Mouse (Mus musculus) liver (tissue): ENCODE measurements around the gene Dazap1.
A peak's percentile ranks its signal among the peaks of the same experiment; 100 is the strongest.
"Not testable (repeated sequence)": the region's sequence is repeated elsewhere in the genome, so short reads cannot be mapped to it uniquely, and the experiment has no call there.

Source experiments
- DNase-seq: peaks from one replicate; pipeline ENCODE4 v3.0.0-alpha.2; 2020; ENCODE audit warnings: mixed read lengths

Gene Dazap1

DNA sequence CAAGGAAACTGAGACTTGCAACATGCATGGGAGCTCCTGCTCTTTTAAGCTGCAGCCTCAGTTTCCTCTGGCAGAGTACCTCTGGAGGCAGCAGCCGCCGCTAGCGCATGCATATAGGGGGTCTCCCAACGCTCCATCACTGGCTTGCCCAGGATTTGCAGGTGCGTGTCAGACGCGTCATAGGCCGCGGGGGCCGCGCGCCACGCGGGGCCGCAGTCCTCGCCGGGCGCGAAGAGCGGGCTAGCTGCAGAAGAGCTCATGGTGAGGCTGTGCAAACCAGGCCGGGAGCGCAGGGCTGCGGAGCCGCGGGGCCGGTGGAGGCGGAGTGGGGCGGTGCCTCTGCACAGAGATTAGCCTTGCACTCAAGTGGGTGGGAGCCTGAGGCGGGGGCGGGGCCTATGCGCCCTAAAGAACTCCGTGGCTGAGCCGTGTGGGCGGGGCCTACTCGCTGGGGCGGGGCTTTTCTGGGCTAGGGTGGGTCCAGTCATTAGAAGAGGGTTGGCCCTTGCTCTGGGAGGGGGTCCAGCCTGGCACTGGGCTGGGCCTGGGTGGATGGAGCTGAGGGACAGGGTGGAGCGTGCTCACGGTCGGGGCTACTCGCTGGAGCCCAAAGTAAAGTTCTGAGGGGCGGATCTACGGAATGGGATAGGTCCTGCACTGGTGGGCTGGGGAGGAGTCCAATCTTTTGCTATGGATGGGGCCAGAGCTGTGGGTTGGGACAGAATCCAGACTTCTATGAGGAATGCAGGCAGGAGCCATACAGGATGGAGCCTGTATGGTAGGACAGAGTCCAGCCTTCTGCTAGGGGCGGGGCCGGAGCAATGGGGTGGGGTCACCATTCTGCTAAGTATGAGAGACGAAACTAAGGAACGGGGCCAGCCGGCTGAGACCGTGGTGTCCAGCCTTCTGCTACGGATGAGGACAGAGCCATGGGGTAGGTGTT, at the start of gene Dazap1, which contains the start of gene Gamt:
Gene Dazap1 (plus strand): TSS at position 845 of the 943 bp plus-strand sequence.
Gene Gamt (minus strand): TSS at position 371 of the 943 bp plus-strand sequence.
- peak; percentile 100 for DNase-seq

DNA sequence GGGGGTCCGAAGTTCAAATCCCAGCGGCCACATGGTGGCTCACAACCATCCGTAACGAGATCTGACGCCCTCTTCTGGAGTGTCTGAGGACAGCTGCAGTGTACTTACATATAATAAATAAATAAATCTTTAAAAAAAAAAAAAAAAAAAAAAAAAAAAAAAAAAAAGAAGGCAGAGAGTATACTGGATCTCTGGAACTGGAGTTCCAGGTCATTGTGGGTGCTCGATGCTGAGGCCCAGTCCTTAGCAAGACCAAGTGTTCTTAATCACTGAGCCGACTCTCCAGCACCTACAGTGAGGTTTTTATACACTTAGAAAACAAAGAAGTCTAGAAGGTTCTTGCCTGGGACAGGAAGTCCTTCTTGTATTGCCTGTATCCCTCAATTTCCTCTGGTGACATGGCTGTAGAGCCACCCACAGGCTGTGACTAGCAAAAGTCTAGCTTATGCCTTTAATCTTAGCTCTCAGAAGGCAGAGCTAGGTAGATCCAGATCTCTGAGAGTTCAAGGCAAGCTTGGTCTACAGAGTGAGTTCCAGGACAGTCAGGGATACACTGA, 49.7 kb upstream of the Dazap1 start:
- DNase-seq = not testable (repeated sequence)

DNA sequence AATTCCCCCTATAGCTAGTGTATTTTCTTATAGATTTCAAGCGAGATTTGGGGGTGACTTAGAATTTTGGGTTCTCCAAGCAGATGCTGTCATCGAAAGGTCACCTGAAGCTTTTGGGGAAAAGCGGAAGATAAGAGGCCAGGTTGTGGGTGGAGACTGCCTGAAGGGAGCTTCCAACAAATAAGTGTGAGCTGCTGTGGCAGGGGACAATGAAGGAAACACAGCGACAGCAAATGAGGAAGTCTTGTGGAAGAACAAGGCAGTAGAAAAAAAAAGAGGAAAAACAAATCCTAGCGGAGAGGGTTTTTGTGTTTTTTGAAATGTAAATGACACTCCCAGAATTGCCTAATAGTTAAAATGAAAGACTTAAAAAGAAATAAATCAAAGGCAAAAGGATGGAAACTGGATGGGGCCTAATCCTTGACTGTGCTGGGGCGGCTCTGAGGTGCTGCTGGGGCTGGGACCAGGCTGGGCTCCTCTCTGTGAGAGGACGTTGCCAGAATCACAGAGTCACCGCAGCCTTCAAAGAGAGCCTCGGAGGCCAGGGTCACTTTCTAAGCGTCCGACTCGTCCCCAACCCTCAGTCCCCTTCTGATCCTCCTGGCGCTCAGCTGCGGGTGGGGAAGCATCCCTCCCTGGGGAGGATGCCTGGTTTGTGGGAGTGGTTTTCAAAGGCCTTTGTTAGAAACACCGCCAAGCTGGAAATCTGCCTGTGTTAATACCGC, 46.1 kb upstream of the Dazap1 start:
- no peak for DNase-seq

DNA sequence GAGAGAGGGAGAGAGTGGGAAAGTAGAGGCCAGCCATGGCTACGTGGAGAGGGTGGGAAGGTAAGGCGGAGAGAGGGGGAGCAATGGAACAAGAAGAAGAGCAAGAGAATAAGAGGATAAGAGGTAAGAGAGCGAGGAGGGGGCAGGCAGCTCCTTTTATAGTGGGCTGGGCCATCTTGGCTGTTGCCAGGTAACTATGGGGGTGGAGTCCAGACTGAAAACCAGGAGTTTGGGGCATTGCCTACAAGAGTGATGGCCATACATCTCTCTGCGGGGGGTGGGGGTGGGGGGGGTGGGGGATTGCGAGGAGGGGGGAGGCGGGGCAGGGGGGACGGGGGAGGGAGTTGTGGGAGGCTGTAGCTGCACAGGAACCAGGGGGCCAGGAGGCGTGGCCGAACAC, 40.6 kb upstream of the Dazap1 start:
- DNase-seq = no peak

DNA sequence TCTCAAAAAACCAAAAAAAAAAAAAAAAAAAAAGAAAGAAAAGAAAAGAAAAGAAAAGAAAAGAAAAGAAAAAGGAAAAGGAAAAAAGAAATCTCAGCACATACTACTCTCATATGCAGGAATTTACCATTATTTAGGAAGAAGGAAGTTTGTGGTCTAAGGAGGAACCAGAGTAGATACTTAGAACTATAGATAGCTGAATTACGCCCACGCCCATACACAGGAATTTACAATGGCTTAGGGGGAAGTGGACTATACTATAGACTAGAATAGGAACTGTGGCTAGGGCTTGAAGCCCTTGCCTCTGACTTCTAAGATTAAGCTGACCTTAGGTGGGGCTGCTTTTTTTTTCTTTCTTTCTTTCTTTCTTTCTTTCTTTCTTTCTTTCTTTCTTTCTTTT, 38.1 kb upstream of the Dazap1 start:
- not testable (repeated sequence) for DNase-seq

DNA sequence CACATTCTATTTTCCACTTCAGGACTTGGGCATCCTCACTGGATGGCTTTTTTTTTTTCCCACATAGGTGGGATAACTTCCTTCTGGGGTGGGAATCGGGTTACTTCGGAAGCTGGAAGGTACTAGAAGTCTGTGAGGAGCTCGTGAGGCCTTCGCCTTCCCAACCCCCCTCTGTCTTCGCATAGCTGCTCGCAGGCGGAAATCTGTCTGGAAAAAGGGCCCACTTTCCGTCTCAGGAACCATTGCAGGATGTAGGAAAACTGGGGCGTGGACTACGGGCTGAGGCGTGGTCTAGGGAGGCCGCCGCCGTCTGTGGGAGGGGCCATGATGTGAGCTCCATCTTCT, 35.2 kb upstream of the Dazap1 start:
- no peak for DNase-seq

DNA sequence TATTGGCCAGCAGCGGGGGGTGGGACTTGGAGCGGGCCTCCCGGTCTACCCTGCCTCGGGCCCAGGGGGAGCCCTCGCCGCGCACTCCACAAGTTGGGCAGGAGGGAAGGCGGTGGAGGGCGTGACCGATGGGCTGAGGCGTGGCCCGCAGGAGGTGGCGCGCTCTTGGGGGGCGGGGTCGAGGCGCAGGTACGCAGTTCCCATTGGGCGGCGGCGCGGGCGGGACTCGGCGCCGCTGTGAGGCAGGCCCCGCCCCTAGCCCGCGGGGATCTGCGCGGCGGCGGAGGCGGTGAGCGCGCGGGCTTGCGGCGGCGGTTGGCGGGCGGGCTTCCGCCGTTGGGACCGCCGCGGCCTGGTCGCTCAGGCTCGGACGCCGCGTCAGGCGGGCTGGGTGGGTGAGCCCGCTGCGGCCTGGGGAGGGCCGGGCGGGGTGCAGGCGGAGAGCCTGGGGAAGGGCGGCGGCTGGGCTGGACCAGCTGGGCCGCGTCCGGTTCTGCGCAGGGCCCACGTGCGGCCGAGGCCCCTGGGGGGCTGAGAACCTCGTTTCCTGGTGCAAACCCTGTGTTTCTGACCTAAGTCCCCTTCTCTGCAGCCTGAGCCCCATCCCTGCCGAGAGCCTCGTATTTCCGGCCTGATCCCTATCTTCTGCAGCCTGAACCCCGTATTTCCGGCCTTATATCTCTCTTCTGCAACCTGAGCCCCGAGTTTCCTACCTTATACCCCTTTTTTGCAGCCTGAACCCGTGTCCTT, 34.7 kb upstream of the Dazap1 start, which contains the start of gene Mum1:
Gene Mum1 (plus strand): TSS at position 19 of the 750 bp plus-strand sequence.
- peak; percentile 99 for DNase-seq

DNA sequence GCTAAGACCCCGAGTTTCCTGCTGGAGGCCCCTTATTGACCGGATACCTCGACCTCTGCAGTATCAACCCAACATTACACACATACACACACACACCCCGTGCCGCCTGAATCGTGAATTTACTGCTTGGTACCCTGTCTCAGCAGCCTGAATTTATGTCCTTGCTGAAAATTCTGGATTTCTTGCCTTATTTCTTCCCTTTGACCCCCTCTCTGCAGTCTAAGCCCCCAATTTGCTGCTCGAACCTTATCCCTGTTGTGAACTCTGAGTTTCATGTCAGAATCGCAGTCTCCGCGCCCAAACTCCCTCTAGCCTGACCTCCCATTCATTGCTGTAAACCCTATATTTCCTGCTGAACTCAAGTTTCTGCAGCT, 34.1 kb upstream of the Dazap1 start:
- no peak for DNase-seq

DNA sequence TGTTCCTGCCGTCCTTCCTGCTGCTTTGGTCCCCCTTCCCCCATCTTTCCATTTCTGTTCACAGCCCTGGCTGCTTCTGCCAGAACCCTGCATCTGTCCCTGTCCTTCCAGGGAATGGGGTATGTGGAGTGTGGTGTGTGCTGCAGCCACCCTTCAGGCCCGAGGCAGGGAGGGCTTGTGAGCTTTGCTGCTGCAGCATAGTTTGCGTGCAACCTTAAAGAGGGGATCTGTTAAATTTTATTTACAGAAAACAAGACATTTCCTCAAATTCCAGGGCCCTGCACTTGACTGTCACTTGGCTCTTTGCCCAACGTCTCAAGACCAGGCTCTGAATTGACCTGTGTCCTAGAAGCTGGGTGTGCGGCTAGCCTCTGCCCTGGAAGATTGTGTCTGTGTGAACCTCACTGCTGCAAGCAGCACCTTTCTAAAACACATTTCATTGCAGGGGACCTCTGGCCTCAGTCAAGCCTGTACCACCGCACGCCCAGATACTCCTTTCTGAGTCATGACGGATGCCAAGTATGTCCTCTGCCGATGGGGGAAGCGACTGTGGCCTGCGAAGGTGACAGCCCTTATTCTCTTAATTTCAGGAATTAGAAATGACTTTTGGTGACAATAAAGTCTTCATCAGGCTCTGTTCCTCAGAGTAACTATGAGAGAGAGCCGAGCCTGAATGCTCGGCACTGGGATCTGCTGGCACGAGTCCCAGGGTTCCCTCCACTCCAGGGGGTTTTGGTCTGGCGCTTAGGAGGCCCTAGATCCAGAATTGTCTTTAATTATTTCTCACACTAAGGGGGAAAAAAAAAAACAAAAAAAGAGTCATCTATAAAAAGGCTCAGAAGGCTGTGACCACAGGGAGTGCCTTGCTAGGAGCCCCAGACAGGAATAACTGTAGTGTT, 33.2 kb upstream of the Dazap1 start:
- DNase-seq = no peak

DNA sequence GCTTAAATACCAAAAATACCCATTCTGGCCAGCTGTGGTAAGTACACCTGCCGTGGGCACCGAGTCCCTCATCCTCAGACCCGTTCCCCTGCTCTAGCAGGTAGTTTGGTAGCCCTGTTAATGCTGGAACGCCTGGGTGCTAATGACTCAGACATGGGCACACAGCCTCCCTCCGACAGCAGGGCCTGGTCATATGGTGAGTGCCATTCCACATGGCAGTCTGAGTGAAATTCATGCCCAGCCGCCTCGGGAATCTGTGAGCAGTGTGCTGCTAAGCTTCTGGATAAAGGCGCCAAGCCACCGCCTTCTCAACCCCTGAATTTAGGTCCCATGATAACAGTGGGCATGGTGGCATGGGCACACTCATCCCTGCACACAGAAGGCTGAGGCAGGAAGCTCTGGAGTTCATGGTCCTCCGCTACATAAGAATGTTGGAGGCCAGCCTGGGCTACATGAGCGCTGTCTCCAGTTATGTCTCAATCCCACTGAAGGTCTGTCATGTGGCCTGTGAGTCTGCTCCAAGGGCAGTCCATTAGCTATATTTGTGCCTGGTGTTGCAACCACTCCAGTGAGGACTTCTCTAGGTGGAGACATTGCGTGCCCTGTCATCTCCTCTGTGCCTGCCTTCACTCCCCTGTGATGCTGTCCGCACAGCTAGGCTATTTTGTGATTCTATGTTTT, 25.0 kb upstream of the Dazap1 start:
- no peak for DNase-seq

DNA sequence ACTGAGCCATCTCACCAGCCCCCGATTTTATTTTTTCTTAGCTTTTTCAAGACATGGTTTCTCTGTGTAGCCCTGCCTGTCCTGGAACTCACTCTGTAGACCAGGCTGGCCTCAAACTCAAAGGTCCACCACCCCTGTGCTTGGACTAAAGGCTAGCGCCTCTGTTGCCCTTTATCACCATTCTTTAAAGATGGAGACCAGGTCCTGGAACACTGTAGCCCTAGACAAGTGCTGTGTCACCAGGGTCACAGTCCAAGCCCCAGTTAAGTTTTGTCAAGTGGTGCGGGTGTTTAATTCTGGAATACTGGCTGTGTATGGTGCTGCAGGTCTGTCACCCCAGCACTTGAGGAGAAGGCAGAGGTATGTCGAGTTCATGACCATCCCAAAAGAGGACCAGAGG, 24.3 kb upstream of the Dazap1 start:
- DNase-seq = no peak

DNA sequence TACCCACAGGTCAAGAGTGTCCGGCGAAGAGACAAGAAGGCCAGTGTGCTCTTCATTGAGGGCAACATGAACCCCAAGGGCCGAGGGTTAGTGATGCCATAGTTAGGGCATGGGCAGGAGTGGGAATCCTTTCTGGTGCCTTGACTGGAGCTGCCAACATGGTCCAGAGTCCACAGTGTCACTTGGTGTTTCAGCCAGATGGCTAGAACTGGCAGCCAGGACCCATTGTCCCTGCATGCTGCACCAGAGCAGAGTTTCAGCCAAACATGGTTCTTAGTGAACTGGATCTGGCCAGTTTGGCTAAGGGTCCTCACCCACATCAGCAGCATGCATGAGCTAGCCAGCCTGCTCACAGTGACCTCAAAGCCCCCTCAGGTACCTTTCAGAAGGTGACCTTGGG, 23.0 kb upstream of the Dazap1 start:
- DNase-seq = no peak

DNA sequence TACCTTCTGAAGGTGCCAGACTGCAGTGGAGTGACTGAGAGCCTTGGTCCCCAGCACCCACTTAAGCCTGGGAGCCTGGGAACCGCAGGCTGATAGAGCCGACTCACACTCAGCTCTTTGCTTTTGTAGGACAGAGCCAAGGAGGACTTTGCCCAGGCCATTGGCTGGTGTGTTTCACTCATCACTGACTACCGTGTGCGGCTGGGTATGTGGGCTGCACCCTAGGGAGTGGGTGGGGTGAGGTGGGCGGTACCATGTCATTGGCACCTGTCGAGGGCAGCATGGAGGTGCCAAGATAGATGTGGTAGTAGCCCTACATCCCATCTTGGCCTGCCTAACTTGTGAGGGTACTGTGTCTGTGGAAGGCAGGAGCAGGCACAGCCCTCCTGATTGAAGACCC, 21.5 kb upstream of the Dazap1 start:
- DNase-seq = no peak

DNA sequence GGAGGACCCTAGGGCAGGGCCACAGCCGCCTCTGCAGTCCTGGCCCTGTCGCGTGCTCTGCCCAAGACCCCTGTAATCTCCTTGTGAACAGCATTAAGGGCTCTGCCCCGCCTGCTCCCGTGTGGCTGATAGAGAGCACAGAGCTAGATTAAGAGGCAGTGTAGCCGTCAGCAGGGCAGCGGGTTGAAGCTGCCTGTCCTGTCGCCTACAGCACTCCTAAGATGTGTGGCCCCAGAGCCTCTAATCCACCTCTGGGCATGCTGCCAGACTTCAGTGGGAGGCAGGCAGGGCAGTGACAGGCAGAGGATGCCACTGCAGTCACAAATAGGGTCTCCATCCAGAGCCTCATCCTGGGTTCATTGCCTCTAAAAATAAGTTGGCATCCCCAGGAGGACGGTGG, 19.2 kb upstream of the Dazap1 start:
- no peak for DNase-seq

DNA sequence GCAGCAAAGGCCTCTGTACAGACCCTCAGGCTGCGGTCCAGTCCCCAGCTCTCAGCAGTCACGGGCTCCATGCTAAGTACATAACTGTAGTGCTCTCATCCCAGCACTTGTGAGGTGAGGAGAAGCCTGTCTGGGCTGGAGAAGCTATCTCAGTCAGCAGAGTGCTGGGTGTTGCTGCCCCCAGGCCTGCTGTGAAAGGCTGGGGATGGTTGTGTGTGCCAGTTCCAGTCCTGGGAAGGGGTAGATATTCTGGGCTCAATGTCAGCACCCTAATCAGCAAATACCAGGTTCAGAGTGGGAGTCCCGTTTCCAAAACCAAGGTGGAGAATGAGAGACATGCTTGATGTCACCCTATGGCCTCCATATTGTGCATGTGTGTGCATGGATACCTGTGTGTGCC, 18.7 kb upstream of the Dazap1 start:
- DNase-seq = no peak

DNA sequence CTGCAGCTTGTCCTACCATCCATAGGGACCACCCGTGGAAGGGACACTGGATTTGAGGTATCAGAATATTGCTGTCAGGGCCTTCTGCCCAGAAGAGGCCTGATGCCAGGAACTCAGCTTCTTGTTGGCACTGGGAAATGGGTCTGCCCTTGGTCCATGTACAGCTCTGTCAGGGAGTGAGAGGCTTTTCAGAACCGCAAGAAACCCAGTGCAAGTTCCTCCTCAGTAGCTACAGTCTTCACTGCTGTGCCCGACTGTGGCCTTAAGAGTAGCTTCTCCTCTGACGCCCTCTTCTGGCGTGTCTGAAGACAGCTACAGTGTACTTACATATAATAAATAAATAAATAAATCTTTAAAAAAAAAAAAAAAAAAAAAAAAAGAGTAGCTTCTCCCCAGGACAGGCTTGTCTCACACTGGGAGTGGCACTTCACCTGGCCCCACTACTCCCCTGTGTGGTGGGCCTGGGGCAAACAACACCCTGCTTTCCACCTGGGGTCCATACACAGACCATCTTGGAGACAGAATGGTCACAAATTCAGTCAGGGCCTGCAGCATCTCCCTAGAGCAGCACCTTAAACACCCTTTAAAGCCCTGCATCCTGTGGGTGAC, 16.4 kb upstream of the Dazap1 start:
- peak; percentile 58 for DNase-seq

DNA sequence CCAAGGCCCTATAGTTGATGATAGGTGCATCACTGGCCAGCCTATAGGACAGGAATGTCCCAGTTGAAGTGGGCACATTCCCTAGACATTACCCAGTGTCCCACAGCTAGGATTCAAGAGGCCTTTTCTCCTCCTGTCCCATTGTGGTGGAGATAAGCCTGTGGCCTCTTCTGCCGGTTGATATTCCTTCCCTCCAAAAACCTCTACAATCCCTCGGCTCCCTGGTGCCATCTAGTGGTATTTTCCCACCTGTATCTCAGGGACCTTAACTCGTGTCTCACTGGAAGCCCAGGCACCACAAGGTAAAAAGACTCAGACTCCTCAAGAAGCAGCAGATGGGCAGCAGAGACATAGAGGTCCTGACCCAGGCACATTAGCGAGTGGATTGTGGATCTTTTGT, 15.7 kb upstream of the Dazap1 start:
- peak; percentile 86 for DNase-seq

DNA sequence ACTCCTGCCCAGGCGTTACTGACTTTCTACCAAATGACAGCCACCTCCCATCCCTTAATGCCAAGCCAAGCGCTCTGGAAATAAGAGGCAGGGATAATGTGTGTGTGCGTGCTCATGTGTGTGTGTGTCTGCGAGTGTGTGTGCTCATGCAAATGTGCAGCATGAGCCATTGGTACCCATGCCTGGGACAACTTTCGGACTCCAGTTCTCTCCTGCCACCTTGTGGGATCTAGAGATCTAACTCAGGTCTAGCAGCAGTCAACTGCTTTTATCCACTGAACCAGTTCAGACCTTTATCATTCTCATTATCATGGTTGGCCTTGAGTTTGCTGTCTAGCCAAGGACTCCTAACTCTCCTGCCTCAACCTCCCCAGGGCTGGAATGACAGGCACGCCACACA, 13.4 kb upstream of the Dazap1 start:
- DNase-seq = peak; percentile 25

DNA sequence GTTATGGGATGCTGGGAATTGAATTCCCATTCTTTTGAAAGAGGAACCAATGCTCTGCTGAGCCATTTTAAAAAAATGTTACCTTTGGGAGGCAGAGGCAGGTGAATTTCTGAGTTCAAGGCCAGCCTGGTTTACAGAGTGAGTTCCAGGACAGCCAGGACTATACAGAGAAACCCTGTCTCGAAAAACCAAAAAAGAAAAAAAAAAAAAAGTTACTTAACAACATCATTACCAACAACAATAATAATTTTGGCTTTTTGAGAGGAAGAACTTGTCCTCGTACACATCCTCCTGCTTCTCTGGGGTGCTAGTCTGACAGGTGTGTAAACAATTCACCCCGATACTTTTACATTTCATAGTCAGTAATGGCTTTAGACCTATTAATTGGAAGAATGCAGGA, 12.8 kb upstream of the Dazap1 start:
- DNase-seq = not testable (repeated sequence)

DNA sequence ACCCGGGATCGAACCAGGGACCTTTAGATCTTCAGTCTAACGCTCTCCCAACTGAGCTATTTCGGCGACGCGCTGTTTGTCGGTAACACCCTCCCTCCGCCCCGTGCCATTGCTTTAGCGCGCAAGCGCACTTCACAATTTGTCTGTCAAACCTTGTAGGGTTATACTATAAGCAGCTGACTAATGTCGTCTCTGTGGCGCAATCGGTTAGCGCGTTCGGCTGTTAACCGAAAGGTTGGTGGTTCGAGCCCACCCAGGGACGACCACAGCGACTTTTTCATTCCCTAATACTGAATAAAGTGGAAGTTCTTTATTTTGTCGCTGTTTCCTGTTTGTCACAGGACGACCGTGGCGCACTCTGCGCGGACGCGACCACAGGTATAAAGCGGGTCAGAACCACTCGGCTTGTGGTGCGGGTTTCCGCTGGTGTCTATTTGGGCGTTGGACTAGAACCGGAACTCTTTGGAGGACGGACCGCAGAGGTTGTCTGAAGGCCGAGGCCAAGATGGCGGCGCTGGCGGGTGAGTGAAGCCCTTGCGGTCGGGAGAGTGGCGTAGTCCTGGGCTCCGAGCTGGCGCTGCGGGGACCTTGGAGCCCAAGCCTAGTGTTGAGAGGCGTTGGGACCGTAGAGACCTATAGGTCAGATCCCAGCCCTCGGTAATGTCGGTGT, 12.2 kb upstream of the Dazap1 start, which contains the start of gene Ndufs7:
Gene Ndufs7 (plus strand): TSS at position 151 of the 670 bp plus-strand sequence.
- peak; percentile 93 for DNase-seq
